Mouse (Mus musculus) liver, postnatal 0 days (tissue): Measurements from ENCODE around the gene C7. TPM values are rescaled to one million over a fixed set of nuclear protein-coding genes. Genes with fewer than 3 reads are reported as not detected.
"Not testable (repeated sequence)": the region's sequence is repeated elsewhere in the genome, so short reads cannot be mapped to it uniquely, and the experiment has no call there.

Source experiments
- ATAC-seq: fragments of 200-750 bp; cut with Nextera tagmentation; 2 replicates; pipeline ENCODE4 v1.8.0; 2017; ENCODE audit warnings: mild to moderate bottlenecking, moderate library complexity
- DNase-seq: peaks from one replicate; pipeline ENCODE4 v3.0.0-alpha.2; 2016
- H3K27ac ChIP-seq: fragments of 300-500 bp; sonication (generic); 2 replicates; pipeline ENCODE4 v1.5.1; 2014; ENCODE audit warnings: antibody characterized with exemption, moderate library complexity, mild to moderate bottlenecking, low read depth
- H3K27me3 ChIP-seq: fragments of 300-500 bp; sonication (generic); 2 replicates; pipeline ENCODE4 v1.6.1; 2014; ENCODE audit warnings: low read length, control low read depth, mixed read lengths; ENCODE audit not compliant: insufficient read depth
- H3K36me3 ChIP-seq: fragments of 300-500 bp; sonication (generic); replicated peaks from 2 replicates; pipeline ENCODE4 v1.6.1; 2014; ENCODE audit warnings: mild to moderate bottlenecking, control low read depth, low read length, moderate library complexity, mixed read lengths; ENCODE audit not compliant: insufficient read depth
- H3K4me1 ChIP-seq: fragments of 300-500 bp; sonication (generic); 2 replicates; pipeline ENCODE4 v1.6.1; 2014; ENCODE audit warnings: antibody characterized with exemption, mild to moderate bottlenecking, control low read depth; ENCODE audit not compliant: insufficient read depth
- H3K4me2 ChIP-seq: fragments of 300-500 bp; sonication (generic); 2 replicates; pipeline ENCODE4 v1.6.1; 2014; ENCODE audit warnings: low read depth, mild to moderate bottlenecking, low read length, moderate library complexity, mixed read lengths
- H3K4me3 ChIP-seq: fragments of 300-500 bp; sonication (generic); 2 replicates; pipeline ENCODE4 v1.5.1; 2014; ENCODE audit warnings: low read depth, low read length
- H3K9ac ChIP-seq: fragments of 300-500 bp; sonication (generic); replicated peaks from 2 replicates; pipeline ENCODE4 v1.6.1; 2014; ENCODE audit warnings: mild to moderate bottlenecking, moderate library complexity
- H3K9me3 ChIP-seq: fragments of 300-500 bp; sonication (generic); 2 replicates; pipeline ENCODE4 v1.6.1; 2016; ENCODE audit warnings: mild to moderate bottlenecking, control low read depth, low read length, mixed read lengths
- CTCF ChIP-seq: sonication (generic); IDR thresholded peaks from 2 replicates; pipeline ENCODE4 v1.5.1; 2016; ENCODE audit warnings: antibody characterized with exemption, low read depth
- EP300 ChIP-seq: IDR thresholded peaks from 2 replicates; pipeline ENCODE4 v1.6.1; 2016; ENCODE audit warnings: antibody characterized with exemption, low read depth, mild to moderate bottlenecking
- WGBS: fragments of 180-500 bp; shearing (Covaris S2); extraction: QIAGEN DNeasy Blood & Tissue Kit; methylation state at CpG from one replicate; pipeline ENCODE4 v1.1.7; 2014; ENCODE audit not compliant: insufficient replicate concordance; 5-methylcytosine and 5-hydroxymethylcytosine counted together
- polyA plus RNA-seq: library from polyadenylated mRNA; unstranded; fragments of >200 nt; fragmentation: Nextera tagmentation; extraction: Ambion mirVana; gene quantifications from 2 replicates; pipeline ENCODE4 v1.2.1, GENCODE M21; 2015

The C7 gene
- polyA plus RNA-seq, 1 experiment from 2014 or later = not detected

DNA sequence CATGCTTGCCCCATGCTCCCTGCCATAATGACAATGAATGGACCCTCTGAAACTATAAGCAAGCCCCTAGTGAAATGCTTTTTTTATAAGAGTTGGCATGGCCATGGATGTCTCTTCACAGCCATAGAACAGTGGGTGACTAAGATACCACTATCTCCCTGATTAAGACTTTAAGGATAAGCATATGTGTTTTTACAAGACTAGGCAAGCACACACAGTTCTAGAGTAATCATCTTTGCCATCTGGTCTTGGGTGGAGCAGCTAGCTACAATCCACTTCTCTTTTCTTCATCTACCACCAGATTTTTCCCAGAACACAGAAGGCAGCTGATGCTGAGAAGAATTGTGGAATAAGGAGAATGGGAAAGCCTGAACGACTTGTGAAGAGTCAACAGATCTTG is 17.7 kb upstream of the C7 start:
- Histone ChIP-seq H3K36me3 (no peaks in the 10 kb centered on the region), H3K4me1 (no peaks in the 10 kb centered on the region), H3K4me2 (no peak overlapping the region), H3K27ac (no peak overlapping the region), H3K27me3 (no peaks in the 10 kb centered on the region), H3K9ac (no peak overlapping the region), H3K9me3 (no peaks in the 10 kb centered on the region), H3K4me3 (no peak overlapping the region)
- ATAC-seq = no peak
- WGBS = 54% methylated on average over 1 of the region's 1 CpGs
- no peak for DNase-seq
- no peak for TF ChIP-seq CTCF
- peak; percentile 56; the same call in 1 of the 2 replicates for TF ChIP-seq EP300

- H3K27me3 ChIP-seq = no peaks in the 10 kb centered on the region
- TF ChIP-seq EP300 = no peak
- peak; percentile 62 for TF ChIP-seq CTCF
- H3K27ac ChIP-seq = no peak overlapping the region
- H3K4me1 ChIP-seq = no peaks in the 10 kb centered on the region
- no peak for ATAC-seq
- H3K9ac ChIP-seq = no peak overlapping the region
- H3K4me3 ChIP-seq = no peak overlapping the region
- no peak for DNase-seq
- 54% methylated on average over 15 of the region's 15 CpGs for WGBS
- no peaks in the 10 kb centered on the region for H3K9me3 ChIP-seq
- no peaks in the 10 kb centered on the region for H3K36me3 ChIP-seq
- H3K4me2 ChIP-seq = no peak overlapping the region
Observed at GRCm38 (mm10) chr15:5068801-5069518, 5.4 kb upstream of the C7 start.

DNA sequence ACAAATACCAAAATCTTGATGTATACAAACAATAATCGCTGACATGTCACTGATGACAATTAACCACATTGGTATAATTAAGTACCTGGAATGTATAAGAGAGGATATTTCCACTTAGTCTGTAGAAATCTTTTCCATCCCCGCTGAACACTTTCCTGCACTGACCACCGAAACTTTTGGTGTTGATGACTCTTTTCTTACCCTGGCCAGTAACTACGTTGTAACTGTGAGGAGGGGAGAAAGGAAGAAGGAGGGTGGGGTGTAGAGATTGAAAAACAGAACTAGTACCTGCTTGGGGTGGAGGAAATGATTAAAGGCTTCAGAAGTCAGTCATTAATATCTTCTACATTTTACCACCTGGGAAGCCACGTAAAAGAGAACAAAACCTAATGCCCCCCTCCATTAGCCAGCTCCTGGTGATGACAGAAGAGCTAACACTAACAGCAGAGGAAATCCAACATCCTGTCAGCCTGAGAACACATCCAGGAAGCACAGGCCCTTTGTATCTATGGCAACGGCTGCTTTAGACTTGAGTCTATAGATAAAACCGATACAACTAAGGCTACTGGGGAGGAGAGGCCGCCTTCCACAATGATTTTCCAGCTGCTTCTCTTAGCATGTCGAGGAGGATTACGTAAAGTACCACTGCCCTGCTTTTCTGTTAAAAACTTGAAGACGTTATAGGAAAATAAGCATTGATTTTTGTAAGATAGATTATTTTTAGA is 17.8 kb downstream of the C7 start:
- Histone ChIP-seq H3K4me2 (no peak overlapping the region), H3K27me3 (no peaks in the 10 kb centered on the region), H3K4me3 (no peak overlapping the region), H3K9ac (no peak overlapping the region), H3K4me1 (no peaks in the 10 kb centered on the region), H3K27ac (no peak overlapping the region), H3K36me3 (no peaks in the 10 kb centered on the region), H3K9me3 (no peaks in the 10 kb centered on the region)
- WGBS = 31% methylated on average over 11 of the region's 11 CpGs
- TF ChIP-seq EP300 (no peak), CTCF (no peak)
- DNase-seq (no peak), ATAC-seq (no peak)

- H3K4me3 ChIP-seq = no peak overlapping the region
- no peak for DNase-seq
- H3K4me1 ChIP-seq = no peaks in the 10 kb centered on the region
- H3K27me3 ChIP-seq = no peaks in the 10 kb centered on the region
- no peak overlapping the region for H3K9ac ChIP-seq
- WGBS = 75% methylated on average over 4 of the region's 4 CpGs
- H3K27ac ChIP-seq = no peak overlapping the region
- H3K4me2 ChIP-seq = no peak overlapping the region
- TF ChIP-seq CTCF = no peak
- no peak for TF ChIP-seq EP300
- H3K9me3 ChIP-seq = no peaks in the 10 kb centered on the region
- no peak for ATAC-seq
- no peaks in the 10 kb centered on the region for H3K36me3 ChIP-seq
Observed at GRCm38 (mm10) chr15:5029256-5029655, 34.3 kb downstream of the C7 start.

- ATAC-seq, DNase-seq, H3K4me1 ChIP-seq: not testable (repeated sequence)
Observed at GRCm38 (mm10) chr15:5023479-5024265, 39.9 kb downstream of the C7 start.

DNA sequence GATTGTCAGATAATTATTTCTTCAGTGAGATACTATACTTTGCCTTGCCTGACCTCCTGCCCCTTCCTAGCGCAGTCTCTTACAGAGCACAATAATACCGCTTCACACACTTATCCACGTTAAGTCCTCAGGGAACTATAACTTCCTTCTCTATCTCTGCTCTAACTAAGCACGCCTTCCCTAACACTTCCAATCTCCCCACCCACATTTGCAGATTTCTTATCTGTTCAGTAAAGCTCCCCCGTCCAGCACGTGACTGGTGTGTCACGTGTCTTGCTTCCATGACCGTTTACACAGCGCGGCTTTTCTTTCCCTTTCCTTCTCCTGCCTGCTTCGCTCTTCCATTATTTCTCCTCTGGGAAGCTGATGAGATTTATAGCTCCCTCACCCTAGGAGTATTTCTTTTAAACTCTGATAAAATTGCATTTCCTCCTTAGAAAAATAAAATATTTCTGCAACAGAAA is 53.9 kb downstream of the C7 start:
- Histone ChIP-seq H3K4me1 (no peaks in the 10 kb centered on the region), H3K4me3 (no peak overlapping the region), H3K9ac (no peak overlapping the region), H3K4me2 (no peak overlapping the region), H3K27me3 (no peaks in the 10 kb centered on the region), H3K27ac (no peak overlapping the region), H3K36me3 (no peaks in the 10 kb centered on the region), H3K9me3 (no peaks in the 10 kb centered on the region)
- TF ChIP-seq CTCF (no peak), EP300 (no peak)
- 66% methylated on average over 11 of the region's 11 CpGs for WGBS
- no peak for DNase-seq
- ATAC-seq = no peak

More at GRCm38 (mm10) chr15:5023479-5024265, 39.9 kb downstream of the C7 start:
- not testable (repeated sequence) for H3K4me3 ChIP-seq, H3K9ac ChIP-seq, H3K27me3 ChIP-seq, H3K27ac ChIP-seq, H3K36me3 ChIP-seq, H3K4me2 ChIP-seq, H3K9me3 ChIP-seq
- 80% methylated on average over 14 of the region's 14 CpGs for WGBS
